In the genomic region with DNA sequence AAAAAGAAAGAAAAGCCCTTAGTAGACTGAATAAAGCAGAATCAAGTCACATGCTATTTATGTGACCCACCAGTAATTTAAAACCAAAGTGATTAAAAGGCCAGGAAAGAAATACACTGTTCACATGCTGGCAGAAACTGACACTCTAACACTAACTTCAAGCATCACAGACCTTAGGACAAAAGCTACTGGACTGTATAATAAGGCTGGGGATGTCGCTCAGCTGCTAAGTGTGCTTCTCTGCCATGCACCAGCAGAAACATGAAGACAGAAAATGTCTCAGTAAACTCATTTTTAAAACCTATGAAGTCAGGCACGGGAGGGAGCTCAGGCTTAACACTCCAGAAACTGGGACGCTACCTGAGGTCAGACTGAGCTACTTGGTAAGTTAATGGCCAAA, we compare ENCODE assay signal across 20 mouse cellular contexts. TPM values are rescaled to one million over a fixed set of nuclear protein-coding genes. Genes with fewer than 3 reads are reported as not detected.
"Had no signal": no experiment of that assay in that cellular context is flagged by ENCODE, and none has a peak within 500 bp of the region (broad histone marks: within the 10 kb centered on the region; RNA-seq: fewer than 3 reads in every experiment).

No protein-coding gene starts in this region.

- H3K4me1 ChIP-seq: lung, embryonic 15.5 days; midbrain, embryonic 13.5 days; midbrain, embryonic 15.5 days; neural tube, embryonic 12.5 days; stomach, embryonic 15.5 days had no signal

- H3K9me3 ChIP-seq: lung, embryonic 15.5 days; megakaryocyte, embryonic 14.5 days; midbrain, embryonic 13.5 days; midbrain, embryonic 15.5 days; neural tube, embryonic 12.5 days; stomach, embryonic 15.5 days had no signal

- DNase-seq: lung, adult 2 months; lung, postnatal 14 days; lung, postnatal 36 days; right cerebral cortex, postnatal 14 days; thymus, adult 2 months; thymus, postnatal 25 days; thymus, postnatal 4 days had no signal

- H3K4me2 ChIP-seq: lung, embryonic 15.5 days; midbrain, embryonic 11.5 days; midbrain, embryonic 13.5 days; midbrain, embryonic 15.5 days; neural tube, embryonic 12.5 days; stomach, embryonic 15.5 days had no signal

- H3K27me3 ChIP-seq: lung, embryonic 15.5 days; megakaryocyte, embryonic 14.5 days; midbrain, embryonic 13.5 days; midbrain, embryonic 15.5 days; neural tube, embryonic 12.5 days; stomach, embryonic 15.5 days had no signal

- H3K4me3 ChIP-seq: lung, embryonic 15.5 days; megakaryocyte, embryonic 14.5 days; midbrain, embryonic 13.5 days; midbrain, embryonic 15.5 days; neural tube, embryonic 12.5 days; stomach, embryonic 15.5 days had no signal

- H3K27ac ChIP-seq: lung, embryonic 15.5 days; macrophage; midbrain, embryonic 13.5 days; midbrain, embryonic 15.5 days; neural tube, embryonic 12.5 days; stomach, embryonic 15.5 days; stomach, postnatal 0 days had no signal

- ATAC-seq: lung, postnatal 0 days; midbrain, embryonic 13.5 days; midbrain, embryonic 15.5 days had no signal

- H3K9ac ChIP-seq: lung, embryonic 15.5 days; midbrain, embryonic 13.5 days; midbrain, embryonic 15.5 days; neural tube, embryonic 12.5 days; stomach, embryonic 15.5 days had no signal

RNA-seq across cellular contexts. Expression of a gene that starts 12.4 kb away (rescaled TPM):
- total RNA-seq: megakaryocyte progenitor cell, adult 5-6 weeks; monocyte, adult 5-6 weeks; neutrophil, adult 5-6 weeks had no signal
- polyA plus RNA-seq: macrophage had no signal

RNA-seq across cellular contexts. Expression of a gene that starts 28.1 kb away (rescaled TPM):
- total RNA-seq: megakaryocyte progenitor cell, adult 5-6 weeks; monocyte, adult 5-6 weeks; neutrophil, adult 5-6 weeks had no signal
